Mouse (Mus musculus) B cell, adult 2 months (primary cell): ENCODE results near the gene Kif1b.

Experiments
- DNase-seq, 2 experiments: peaks; one replicate each; pipeline ENCODE4 v3.0.0; 2022

Kif1b gene

DNA sequence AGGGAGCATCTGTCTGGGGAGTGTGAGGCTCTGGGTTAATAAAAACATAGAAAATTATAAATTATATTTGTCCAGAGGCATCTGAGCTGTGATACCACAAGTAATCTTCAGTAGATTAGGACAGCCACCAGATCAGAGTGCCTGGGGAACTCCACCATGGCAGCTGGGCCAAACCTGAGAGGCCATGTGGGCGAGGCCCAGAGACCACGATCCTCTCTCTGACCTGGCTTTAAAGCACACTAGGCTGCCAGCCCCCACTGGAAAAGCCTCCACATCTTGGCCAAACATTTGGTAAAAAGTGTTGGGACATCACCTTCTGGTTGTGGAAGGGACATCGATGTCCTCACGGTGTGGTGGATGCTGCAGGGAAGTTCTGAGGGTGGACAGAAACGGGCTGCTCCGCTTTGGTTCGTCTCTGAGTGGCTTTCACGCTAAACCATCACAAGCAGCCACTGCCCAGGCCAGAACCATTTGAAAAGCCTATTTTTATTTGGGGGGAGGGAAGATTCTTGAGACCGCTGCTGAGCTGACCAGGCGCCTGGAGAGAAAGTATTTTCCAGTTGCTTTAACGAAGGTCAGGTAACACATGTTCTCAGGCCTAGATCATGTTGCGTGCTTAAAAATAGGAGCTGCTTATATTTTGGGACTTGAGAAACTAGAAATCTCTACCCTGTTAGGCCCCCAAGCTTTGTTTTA, 6.2 kb upstream of the Kif1b start:
- no peak for DNase-seq

DNA sequence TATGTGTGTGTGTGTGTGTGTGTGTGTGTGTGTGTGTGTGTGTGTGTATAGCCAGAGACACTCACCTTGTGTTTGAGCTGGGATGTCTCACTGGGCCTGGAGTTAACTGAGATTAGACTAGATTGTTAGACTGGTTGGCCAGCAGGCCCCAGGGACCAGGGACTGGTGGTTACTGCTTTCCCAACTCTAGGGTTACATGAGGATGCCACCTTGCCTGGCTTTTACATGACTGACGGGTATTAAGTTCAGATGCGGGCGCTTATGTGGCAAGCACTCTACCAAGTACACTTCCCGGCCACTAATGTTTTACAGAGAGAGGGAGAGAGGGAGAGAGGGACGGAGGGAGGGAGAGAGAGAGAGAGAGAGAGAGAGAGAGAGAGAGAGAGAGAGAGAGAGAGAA, 4.5 kb upstream of the Kif1b start:
- no peak for DNase-seq

GRCm38 (mm10) chr4:149308491-149308820, 963 bp upstream of the Kif1b start:
- no peak for DNase-seq

GRCm38 (mm10) chr4:149306712-149307595, 539 bp downstream of the Kif1b start:
- DNase-seq: peak; percentile 26

- DNase-seq: peak in 1 of 2 experiments; percentile 16
These were observed 1.5 kb downstream of the Kif1b start for GRCm38 (mm10) chr4:149305761-149306711.

- no peak for DNase-seq
These were observed 3.0 kb downstream of the Kif1b start for GRCm38 (mm10) chr4:149304466-149304865.

DNA sequence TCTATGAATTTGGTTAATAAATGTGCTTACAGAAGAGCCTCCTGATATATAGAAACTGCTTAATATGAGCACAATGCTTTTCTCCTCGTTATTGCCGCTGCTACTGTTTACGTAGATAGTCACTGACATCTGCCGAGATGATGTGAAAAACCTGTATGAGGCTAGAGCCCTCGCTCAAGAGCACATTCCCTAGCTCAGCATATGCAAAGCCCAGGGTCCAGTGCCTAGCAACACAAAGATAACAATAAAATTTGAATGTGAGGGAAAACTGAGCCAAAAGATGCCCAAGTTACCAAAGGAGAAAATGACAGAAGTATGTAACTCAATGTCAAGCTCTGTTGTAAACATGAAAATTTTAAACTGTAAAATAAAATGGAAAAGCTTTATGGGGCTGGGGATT, 4.0 kb downstream of the Kif1b start:
- no peak for DNase-seq

- DNase-seq: no peak
These were observed 4.7 kb downstream of the Kif1b start for GRCm38 (mm10) chr4:149302751-149303150.

DNA sequence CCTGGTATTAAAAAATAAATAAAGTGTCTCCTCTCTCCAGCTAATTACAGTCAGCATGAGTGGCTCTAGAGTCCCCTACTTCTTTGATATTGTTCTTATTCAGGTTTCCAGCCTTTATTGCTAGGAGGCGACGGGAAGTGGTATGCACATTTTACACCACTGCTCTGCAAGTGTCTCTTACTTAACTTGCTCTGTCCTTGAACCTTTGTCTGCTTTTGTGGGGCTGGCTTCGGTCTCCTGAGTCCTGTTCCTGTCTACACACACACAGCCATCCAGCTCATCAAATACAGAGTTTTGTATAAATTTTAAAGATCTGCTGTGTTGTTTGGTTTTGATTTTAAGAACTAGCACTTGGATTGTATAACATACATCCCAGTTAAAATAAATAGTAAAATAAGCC, 5.4 kb downstream of the Kif1b start:
- no peak for DNase-seq

- DNase-seq: no peak
These were observed 11.0 kb downstream of the Kif1b start for GRCm38 (mm10) chr4:149296501-149296900.

DNA sequence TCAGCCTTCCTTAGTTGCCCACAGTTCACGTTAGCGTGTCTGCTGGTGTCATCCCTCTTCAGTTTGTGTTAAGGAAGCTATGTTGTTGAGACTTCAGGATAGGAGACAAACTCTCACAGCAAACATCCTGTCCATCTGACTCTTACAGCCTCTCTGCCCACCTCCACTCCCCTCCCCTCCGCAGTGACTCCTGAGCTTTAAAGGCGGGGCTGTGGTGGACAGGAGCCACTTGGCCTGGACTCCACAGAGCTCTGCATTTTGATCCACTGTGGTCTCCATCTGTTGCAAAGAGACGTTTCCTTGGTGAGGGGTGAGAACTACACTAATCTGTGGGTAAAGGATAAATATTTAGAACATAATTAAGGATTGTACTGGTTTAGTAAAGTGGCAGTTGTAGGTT, 14.5 kb downstream of the Kif1b start:
- no peak for DNase-seq

DNA sequence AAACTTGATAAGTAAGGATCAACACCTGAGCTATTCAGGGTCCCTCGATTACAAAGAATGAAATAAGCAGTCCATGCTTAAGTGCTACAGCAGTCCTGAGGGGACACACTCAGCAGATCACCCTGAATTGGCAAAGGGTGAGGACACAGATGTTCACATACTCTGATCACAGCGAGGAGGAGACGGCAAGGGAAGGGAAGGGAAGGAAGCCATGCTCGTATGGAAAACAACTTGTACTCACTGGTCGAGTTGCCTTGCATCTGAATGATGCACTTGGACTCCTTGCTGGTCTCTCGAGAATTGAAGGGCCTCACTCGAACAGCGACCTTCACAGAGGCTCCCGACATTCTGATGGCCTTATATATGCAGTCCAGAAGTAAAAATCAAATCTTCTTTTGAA, 16.4 kb downstream of the Kif1b start:
- no peak for DNase-seq

GRCm38 (mm10) chr4:149290157-149290750, 17.2 kb downstream of the Kif1b start:
- no peak for DNase-seq

GRCm38 (mm10) chr4:149286287-149287137, 21.0 kb downstream of the Kif1b start:
- no peak for DNase-seq

DNA sequence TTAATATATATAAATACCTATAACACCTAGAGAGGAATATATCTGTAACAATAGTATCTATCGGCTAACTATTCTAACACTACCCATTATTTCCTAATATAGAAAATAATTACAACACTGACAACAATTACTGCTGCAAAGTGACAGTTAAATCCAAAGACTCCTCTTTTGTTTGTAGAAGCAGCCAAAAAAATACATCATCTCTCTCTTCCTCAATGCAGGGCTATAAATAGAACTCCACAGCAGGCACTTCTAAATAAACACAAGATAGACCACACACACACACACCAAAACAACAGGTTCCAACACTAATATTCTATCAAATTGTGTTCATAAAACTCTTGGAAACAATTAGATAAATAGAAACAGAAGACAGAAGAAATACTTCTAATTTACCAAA, 21.8 kb downstream of the Kif1b start:
- DNase-seq: no peak

- DNase-seq: no peak
These were observed 24.5 kb downstream of the Kif1b start for GRCm38 (mm10) chr4:149283018-149283417.

DNA sequence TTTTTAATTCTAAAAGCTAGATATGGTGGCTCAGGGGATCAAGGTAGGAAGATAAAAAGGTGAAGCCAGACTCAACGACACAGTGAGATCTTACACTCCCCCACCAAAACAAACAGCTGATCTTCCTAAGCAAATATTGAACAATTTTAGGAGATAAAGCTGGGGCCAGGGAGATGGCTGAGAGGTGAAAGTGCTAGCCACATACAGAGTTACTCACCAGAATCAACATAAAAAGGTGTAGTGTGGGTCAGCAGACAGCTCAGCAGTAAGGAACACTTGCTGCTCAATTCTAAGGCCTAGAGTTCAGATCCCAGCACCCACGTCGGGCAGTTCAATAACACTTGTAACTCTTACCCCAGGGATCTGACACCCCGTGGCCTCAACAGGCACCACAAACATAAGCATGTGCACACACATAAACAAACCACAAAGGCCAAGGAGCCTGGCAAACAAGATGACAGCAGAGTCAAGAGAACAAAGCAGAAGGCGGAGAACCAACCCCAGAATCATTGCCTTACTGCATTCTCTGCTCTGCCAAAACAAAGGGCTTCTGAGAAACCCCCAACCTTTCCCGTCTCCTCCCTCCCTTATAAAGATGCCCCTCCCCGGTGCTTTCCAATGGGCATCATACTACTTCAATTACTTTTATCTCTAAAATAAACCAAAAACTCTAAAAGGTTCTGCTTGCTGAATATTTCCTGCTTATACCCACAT, 25.3 kb downstream of the Kif1b start:
- no peak for DNase-seq

GRCm38 (mm10) chr4:149277571-149277970, 29.9 kb downstream of the Kif1b start:
- no peak for DNase-seq

DNA sequence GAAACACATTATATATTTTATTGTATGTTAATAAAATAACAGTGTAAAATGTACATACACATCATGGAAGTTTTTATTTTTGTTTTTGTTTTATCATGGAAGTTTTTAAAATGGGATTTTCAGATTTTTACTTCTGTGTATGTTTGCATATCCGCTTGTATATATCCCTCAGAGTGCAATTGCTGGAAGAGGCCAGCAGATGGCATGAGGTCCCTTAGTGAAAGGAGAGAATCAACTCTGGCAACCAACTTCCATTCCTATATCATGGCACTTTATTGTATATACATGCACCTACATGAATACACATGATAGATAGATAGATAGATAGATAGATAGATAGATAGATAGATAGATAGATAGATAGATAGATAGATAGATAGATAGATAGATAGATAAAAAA, 34.4 kb downstream of the Kif1b start:
- DNase-seq: peak; percentile 2 to 12

DNA sequence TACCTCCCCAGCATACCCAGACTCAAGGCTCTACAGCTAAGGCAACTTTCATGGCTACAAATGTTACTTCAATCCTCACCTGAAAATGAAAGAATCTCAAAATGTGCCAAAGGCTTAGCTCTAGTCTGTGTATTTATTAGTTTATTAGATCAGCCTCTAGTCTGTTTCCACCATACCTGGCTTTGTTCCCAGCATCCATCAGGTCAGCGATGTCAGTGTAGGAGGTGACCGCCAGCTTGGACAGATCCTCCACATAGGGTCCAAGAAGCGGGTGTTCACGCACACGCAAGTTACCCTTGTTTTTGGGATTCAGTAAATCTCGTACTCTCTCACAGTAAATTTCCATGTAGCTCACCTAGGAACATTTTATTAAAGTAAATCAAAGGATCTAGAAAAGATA, 37.0 kb downstream of the Kif1b start:
- no peak for DNase-seq

GRCm38 (mm10) chr4:149269026-149269425, 38.5 kb downstream of the Kif1b start:
- no peak for DNase-seq
